Mouse (Mus musculus): ENCODE results near the gene Cyp4f18. TPM values are rescaled to one million over a fixed set of nuclear protein-coding genes. Genes with fewer than 3 reads are reported as not detected.

Gene Cyp4f18
- polyA plus RNA-seq, 1 experiment from 2014 or later, result 0.39 TPM

Other genes with a start within 250 kb of the Cyp4f18 start
- gene Zfp709, start 127.6 kb downstream of the Cyp4f18 start, polyA plus RNA-seq (2014; fragmentation: Nextera tagmentation; extraction: Ambion mirVana), result 5.6 and 5.9 TPM in 2 replicates
- gene Zfp882, start 101.0 kb downstream of the Cyp4f18 start, polyA plus RNA-seq (2014; fragmentation: Nextera tagmentation; extraction: Ambion mirVana), result 2.4 and 3.1 TPM in 2 replicates
- 34.4 and 36.4 TPM in 2 replicates for gene Zfp617, start 101.0 kb downstream of the Cyp4f18 start, polyA plus RNA-seq (2014; fragmentation: Nextera tagmentation; extraction: Ambion mirVana)
- 15.2 and 15.7 TPM in 2 replicates for gene Zfp961, start 58.6 kb downstream of the Cyp4f18 start, polyA plus RNA-seq (2014; fragmentation: Nextera tagmentation; extraction: Ambion mirVana)
- gene Olfr372, start 31.6 kb upstream of the Cyp4f18 start, polyA plus RNA-seq (2014; fragmentation: Nextera tagmentation; extraction: Ambion mirVana), result not detected in 2 replicates
- not detected in 2 replicates for gene Olfr373, start 73.6 kb upstream of the Cyp4f18 start, polyA plus RNA-seq (2014; fragmentation: Nextera tagmentation; extraction: Ambion mirVana)
- gene Olfr374, start 97.4 kb upstream of the Cyp4f18 start, polyA plus RNA-seq (2014; fragmentation: Nextera tagmentation; extraction: Ambion mirVana), result 0.23 TPM in 1 of 2 replicates, not detected in the other
- 405 and 429 TPM in 2 replicates for gene Tpm4, start 125.3 kb upstream of the Cyp4f18 start, polyA plus RNA-seq (2014; fragmentation: Nextera tagmentation; extraction: Ambion mirVana)
- 65.5 and 71.6 TPM in 2 replicates for gene Rab8a, start 151.6 kb upstream of the Cyp4f18 start, polyA plus RNA-seq (2014; fragmentation: Nextera tagmentation; extraction: Ambion mirVana)
- 0.11 TPM in 1 of 2 replicates, not detected in the other for gene Hsh2d, start 180.0 kb upstream of the Cyp4f18 start, polyA plus RNA-seq (2014; fragmentation: Nextera tagmentation; extraction: Ambion mirVana)
- gene Cib3, start 203.2 kb upstream of the Cyp4f18 start, polyA plus RNA-seq (2014; fragmentation: Nextera tagmentation; extraction: Ambion mirVana), result not detected in 2 replicates
- gene Gm11034, start 204.0 kb upstream of the Cyp4f18 start, polyA plus RNA-seq (2014; fragmentation: Nextera tagmentation; extraction: Ambion mirVana), result not detected in 2 replicates
- 44.7 and 45.1 TPM in 2 replicates for gene Fam32a, start 210.1 kb upstream of the Cyp4f18 start, polyA plus RNA-seq (2014; fragmentation: Nextera tagmentation; extraction: Ambion mirVana)
- 110 and 112 TPM in 2 replicates for gene Ap1m1, start 230.4 kb upstream of the Cyp4f18 start, polyA plus RNA-seq (2014; fragmentation: Nextera tagmentation; extraction: Ambion mirVana)

Measured in heart, embryonic 11.5 days (tissue).